Mouse (Mus musculus): Measurements from ENCODE around the gene Stk39. TPM values are rescaled to one million over a fixed set of nuclear protein-coding genes. Genes with fewer than 3 reads are reported as not detected.

The Stk39 gene
- polyA plus RNA-seq, 1 experiment from 2014 or later, result 1.9 TPM

DNA sequence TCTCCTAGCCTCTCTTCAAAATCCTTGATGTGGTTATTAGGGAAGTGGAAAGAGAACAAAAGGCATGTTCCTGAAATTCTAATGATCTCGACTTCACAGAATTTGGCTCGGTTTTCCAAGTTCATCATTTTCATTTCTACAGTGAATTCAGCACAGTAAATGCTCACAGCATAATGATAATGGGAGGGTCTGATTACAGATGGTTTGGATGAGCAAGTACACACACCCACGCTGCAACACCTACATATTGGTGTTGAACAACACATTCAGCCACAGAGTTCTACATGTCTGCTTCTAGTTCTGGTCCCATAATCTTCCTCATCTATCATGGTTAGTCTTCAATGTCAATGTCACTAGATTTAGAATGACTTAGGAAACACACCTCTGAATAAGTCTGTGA, 190.5 kb downstream of the Stk39 start:
- H3K27ac ChIP-seq (replicated peaks), result no peak overlapping the region
- no peaks in the 10 kb centered on the region for H3K4me1 ChIP-seq (replicated peaks)
- WGBS (ENCODE audit: insufficient replicate concordance), result 57% methylated on average over 3 of the region's 3 CpGs
- no peaks in the 10 kb centered on the region for H3K36me3 ChIP-seq (replicated peaks)
- no peak for ATAC-seq (ENCODE audit: insufficient read depth)
- H3K4me3 ChIP-seq (replicated peaks), result no peak overlapping the region
- no peaks in the 10 kb centered on the region for H3K27me3 ChIP-seq
- H3K9ac ChIP-seq, result no peak overlapping the region
- H3K9me3 ChIP-seq (replicated peaks), result no peaks in the 10 kb centered on the region
- H3K4me2 ChIP-seq, result no peak overlapping the region

DNA sequence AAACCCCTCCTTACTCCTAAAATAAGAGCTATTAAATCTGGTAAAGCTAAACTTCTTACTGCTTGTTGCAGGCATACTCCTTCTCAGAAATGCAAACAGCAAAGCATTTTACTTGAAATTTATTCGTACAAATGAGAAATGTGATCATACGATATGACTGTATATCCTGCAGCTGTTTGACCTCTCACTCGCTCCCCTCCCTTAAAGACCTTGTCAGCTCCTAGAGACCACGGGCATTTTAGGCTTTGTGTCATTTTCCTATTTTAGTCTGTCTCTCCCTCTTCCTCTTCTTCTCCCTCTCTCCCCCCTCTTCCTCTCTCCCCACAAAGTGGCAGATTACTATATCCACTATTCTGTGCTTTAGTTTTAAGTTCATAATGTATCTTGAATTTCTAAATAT, 200.8 kb downstream of the Stk39 start:
- Histone ChIP-seq H3K4me2 (no peak overlapping the region), H3K36me3 (replicated peaks) (no peaks in the 10 kb centered on the region), H3K27me3 (no peaks in the 10 kb centered on the region), H3K27ac (replicated peaks) (no peak overlapping the region), H3K4me3 (replicated peaks) (no peak overlapping the region), H3K4me1 (replicated peaks) (no peaks in the 10 kb centered on the region), H3K9ac (no peak overlapping the region), H3K9me3 (replicated peaks) (no peaks in the 10 kb centered on the region)
- ATAC-seq (ENCODE audit: insufficient read depth), result no peak
- WGBS (ENCODE audit: insufficient replicate concordance), result 47% methylated on average over 4 of the region's 4 CpGs

DNA sequence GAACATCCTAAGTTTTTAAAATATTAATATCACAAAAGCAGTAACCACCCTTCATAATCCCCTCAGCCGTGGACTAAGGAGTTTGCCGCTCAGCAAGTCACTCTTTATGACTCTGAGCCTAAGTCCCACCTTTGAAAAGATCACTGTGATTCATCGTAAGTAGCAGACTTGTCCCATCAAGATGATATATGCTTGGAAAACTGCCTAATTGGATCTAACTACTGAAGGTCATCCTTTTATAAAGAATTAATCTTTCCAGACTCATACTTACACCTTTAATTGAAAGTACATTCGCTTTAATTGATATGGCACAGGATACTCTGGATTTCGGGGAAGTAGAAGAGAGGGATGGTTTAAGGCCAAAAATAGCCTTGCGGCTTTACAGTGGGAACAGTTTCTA, 201.2 kb downstream of the Stk39 start:
- ATAC-seq (ENCODE audit: insufficient read depth), result no peak
- no peaks in the 10 kb centered on the region for H3K36me3 ChIP-seq (replicated peaks)
- H3K4me1 ChIP-seq (replicated peaks), result no peaks in the 10 kb centered on the region
- 74% methylated on average over 6 of the region's 6 CpGs for WGBS (ENCODE audit: insufficient replicate concordance)
- H3K4me2 ChIP-seq, result no peak overlapping the region
- no peaks in the 10 kb centered on the region for H3K9me3 ChIP-seq (replicated peaks)
- no peak overlapping the region for H3K9ac ChIP-seq
- H3K4me3 ChIP-seq (replicated peaks), result no peak overlapping the region
- no peaks in the 10 kb centered on the region for H3K27me3 ChIP-seq
- H3K27ac ChIP-seq (replicated peaks), result no peak overlapping the region

DNA sequence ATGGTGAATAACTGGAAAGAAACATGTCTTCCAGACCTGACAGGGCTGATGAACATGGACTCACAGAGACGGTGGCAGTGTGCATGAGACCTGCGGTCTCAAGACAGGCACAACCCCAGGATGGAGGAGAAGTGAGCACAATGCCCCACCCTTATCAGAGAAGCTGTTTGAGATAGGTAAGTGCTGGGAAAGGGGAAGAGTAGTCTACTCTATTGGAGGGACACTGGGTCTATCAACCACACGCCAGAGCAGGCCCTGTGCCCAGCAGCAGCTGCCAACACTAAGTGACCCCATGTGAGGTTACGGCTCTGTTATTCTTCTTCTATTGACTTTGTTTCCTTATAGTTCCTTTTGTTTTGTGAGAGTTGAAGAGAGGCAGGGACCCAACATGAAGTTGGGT, 202.4 kb downstream of the Stk39 start:
- Histone ChIP-seq H3K27me3 (no peaks in the 10 kb centered on the region), H3K4me3 (replicated peaks) (no peak overlapping the region), H3K27ac (replicated peaks) (no peak overlapping the region), H3K36me3 (replicated peaks) (no peaks in the 10 kb centered on the region), H3K4me1 (replicated peaks) (no peaks in the 10 kb centered on the region), H3K9ac (no peak overlapping the region), H3K4me2 (no peak overlapping the region), H3K9me3 (replicated peaks) (no peaks in the 10 kb centered on the region)
- no peak for ATAC-seq (ENCODE audit: insufficient read depth)
- WGBS (ENCODE audit: insufficient replicate concordance), result 82% methylated on average over 4 of the region's 4 CpGs

DNA sequence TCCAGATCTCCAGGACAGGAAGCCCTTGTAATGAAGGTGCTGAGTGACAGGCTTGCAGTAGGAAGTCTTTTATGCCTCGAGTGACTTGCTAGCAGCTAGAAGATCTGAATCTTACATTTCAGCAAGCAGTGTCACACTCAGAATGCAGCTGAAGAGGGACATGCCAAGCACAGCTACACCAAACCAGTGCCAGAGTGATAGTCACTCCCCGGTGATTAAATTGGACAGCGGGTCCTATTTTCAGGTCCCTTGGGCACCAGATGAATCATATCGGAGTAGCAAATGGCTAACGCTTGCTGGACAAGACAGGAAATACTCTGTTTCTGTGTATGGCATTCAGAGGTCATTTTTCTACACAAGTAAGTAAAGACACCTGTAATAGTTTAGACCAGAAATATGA, 207.2 kb downstream of the Stk39 start:
- Histone ChIP-seq H3K27ac (replicated peaks) (no peak overlapping the region), H3K9ac (no peak overlapping the region), H3K36me3 (replicated peaks) (no peaks in the 10 kb centered on the region), H3K4me1 (replicated peaks) (no peaks in the 10 kb centered on the region), H3K27me3 (no peaks in the 10 kb centered on the region), H3K4me2 (no peak overlapping the region), H3K4me3 (replicated peaks) (no peak overlapping the region), H3K9me3 (replicated peaks) (no peaks in the 10 kb centered on the region)
- WGBS (ENCODE audit: insufficient replicate concordance), result 69% methylated on average over 5 of the region's 5 CpGs
- ATAC-seq (ENCODE audit: insufficient read depth), result no peak

DNA sequence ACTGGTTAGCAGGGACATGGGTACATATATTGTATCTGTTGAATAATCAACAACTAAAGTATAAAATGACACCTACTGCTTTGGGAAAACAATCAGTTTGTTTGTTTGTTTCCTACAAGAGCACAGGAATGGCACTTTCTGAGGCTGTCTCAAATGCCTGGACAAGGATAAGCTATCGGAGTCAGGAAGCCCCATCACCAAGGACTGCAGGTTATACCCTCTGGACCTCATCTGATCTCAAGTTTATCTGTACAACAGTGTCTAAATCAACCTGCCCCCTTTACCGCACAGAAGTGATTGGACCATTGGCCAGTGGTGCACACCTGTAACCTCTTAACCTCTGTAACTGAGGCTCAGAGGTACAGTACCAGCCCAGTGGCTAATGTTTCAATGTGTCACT, 211.2 kb downstream of the Stk39 start:
- H3K4me2 ChIP-seq, result no peak overlapping the region
- no peak overlapping the region for H3K4me3 ChIP-seq (replicated peaks)
- H3K4me1 ChIP-seq (replicated peaks), result no peaks in the 10 kb centered on the region
- no peak overlapping the region for H3K27ac ChIP-seq (replicated peaks)
- no peak overlapping the region for H3K9ac ChIP-seq
- H3K27me3 ChIP-seq, result no peaks in the 10 kb centered on the region
- no peak for ATAC-seq (ENCODE audit: insufficient read depth)
- H3K36me3 ChIP-seq (replicated peaks), result no peaks in the 10 kb centered on the region
- no peaks in the 10 kb centered on the region for H3K9me3 ChIP-seq (replicated peaks)
- WGBS (ENCODE audit: insufficient replicate concordance), result 72% methylated on average over 2 of the region's 2 CpGs

DNA sequence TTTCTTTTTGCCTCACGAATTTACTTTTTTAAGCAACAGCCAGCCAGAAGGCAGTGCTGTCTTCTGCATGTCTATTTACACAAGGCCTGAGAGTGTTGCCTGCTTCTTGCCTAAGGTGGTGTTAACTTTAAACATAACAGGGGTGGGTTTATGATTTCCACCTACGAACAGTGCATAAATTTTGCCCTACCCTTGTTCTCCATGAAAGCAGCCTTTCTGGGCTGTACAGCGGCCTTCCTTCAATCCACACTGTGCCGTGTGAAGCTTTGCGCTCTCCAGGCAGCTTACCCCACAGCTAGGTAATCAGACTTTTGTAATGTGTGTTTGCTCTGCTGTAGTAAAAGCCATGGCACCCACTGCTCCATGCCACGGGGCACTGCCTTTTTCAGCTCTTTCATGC, 214.5 kb downstream of the Stk39 start:
- no peak overlapping the region for H3K27ac ChIP-seq (replicated peaks)
- ATAC-seq (ENCODE audit: insufficient read depth), result no peak
- 62% methylated on average over 6 of the region's 6 CpGs for WGBS (ENCODE audit: insufficient replicate concordance)
- H3K4me3 ChIP-seq (replicated peaks), result no peak overlapping the region
- H3K4me2 ChIP-seq, result no peak overlapping the region
- H3K9me3 ChIP-seq (replicated peaks), result no peaks in the 10 kb centered on the region
- no peak overlapping the region for H3K9ac ChIP-seq
- no peaks in the 10 kb centered on the region for H3K4me1 ChIP-seq (replicated peaks)
- no peaks in the 10 kb centered on the region for H3K27me3 ChIP-seq
- H3K36me3 ChIP-seq (replicated peaks), result no peaks in the 10 kb centered on the region

DNA sequence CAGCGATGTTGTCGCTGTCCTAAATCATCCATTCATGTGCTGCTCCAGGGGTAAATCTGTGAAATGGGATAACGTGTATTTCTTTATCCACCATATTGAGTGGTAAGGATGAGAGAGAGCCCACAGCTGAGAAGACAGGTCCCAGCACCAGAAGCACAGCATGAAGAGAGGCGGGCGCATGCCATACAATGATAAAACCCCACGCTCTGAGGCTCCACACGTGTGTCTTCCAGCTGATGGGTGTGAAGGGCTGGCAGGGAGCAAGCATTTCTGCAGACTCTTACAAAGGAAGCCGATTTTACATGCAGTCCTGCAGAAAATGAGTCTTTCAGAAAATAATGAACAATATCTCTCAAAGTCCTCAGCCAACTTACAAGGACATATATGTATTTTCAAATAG, 215.6 kb downstream of the Stk39 start:
- Histone ChIP-seq H3K4me2 (no peak overlapping the region), H3K4me3 (replicated peaks) (no peak overlapping the region), H3K4me1 (replicated peaks) (no peaks in the 10 kb centered on the region), H3K27me3 (no peaks in the 10 kb centered on the region), H3K9me3 (replicated peaks) (no peaks in the 10 kb centered on the region), H3K9ac (no peak overlapping the region), H3K27ac (replicated peaks) (no peak overlapping the region), H3K36me3 (replicated peaks) (no peaks in the 10 kb centered on the region)
- 70% methylated on average over 8 of the region's 8 CpGs for WGBS (ENCODE audit: insufficient replicate concordance)
- ATAC-seq (ENCODE audit: insufficient read depth), result no peak

DNA sequence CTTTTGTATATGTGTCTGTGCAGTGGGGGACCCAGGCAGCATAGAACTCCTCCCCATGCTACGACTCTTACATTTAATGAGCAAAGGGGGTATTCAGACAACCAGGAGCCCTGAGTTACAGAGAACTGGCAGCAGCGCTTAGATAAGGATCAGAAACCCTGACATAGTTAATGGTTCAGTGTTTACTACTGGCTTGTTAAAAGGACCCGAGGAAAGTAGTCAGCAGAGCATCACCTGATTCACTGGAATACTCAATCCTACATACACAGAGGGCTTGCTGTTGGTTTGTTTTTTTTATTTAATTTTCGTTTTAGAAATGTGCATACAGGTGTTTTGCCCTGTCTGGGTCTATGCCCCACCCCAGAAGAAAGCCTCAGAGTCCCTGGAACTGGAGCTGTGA, 217.3 kb downstream of the Stk39 start:
- Histone ChIP-seq H3K9ac (no peak overlapping the region), H3K27me3 (no peaks in the 10 kb centered on the region), H3K4me1 (replicated peaks) (no peaks in the 10 kb centered on the region), H3K27ac (replicated peaks) (no peak overlapping the region), H3K4me2 (no peak overlapping the region), H3K36me3 (replicated peaks) (no peaks in the 10 kb centered on the region), H3K9me3 (replicated peaks) (no peaks in the 10 kb centered on the region), H3K4me3 (replicated peaks) (no peak overlapping the region)
- ATAC-seq (ENCODE audit: insufficient read depth), result no peak
- whole genome bisulfite sequencing (ENCODE audit: insufficient replicate concordance), result 38% methylated on average over 4 of the region's 4 CpGs

DNA sequence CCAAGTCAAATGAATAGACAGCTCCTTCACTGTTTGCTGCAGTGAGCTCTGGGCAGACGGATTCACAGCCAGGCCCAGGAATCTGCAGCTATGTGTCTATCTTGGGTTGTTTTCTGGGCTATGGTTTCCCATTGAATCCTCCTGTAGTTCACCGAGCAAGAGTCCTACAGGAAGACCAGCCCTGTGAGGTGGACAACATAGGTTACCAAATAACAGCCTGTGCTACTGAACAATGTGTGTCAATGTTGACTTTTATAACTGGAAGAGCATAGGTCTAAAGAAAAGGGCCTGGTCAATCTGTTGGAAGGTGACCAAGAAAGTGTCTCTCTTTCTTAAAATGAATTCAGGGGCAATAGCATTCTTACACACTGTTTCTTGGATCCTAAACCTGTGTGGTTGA, 218.8 kb downstream of the Stk39 start:
- no peak for ATAC-seq (ENCODE audit: insufficient read depth)
- Histone ChIP-seq H3K4me3 (replicated peaks) (no peak overlapping the region), H3K27me3 (no peaks in the 10 kb centered on the region), H3K36me3 (replicated peaks) (no peaks in the 10 kb centered on the region), H3K4me1 (replicated peaks) (no peaks in the 10 kb centered on the region), H3K9me3 (replicated peaks) (no peaks in the 10 kb centered on the region), H3K4me2 (no peak overlapping the region), H3K9ac (no peak overlapping the region), H3K27ac (replicated peaks) (no peak overlapping the region)
- 51% methylated on average over 2 of the region's 2 CpGs for WGBS (ENCODE audit: insufficient replicate concordance)

DNA sequence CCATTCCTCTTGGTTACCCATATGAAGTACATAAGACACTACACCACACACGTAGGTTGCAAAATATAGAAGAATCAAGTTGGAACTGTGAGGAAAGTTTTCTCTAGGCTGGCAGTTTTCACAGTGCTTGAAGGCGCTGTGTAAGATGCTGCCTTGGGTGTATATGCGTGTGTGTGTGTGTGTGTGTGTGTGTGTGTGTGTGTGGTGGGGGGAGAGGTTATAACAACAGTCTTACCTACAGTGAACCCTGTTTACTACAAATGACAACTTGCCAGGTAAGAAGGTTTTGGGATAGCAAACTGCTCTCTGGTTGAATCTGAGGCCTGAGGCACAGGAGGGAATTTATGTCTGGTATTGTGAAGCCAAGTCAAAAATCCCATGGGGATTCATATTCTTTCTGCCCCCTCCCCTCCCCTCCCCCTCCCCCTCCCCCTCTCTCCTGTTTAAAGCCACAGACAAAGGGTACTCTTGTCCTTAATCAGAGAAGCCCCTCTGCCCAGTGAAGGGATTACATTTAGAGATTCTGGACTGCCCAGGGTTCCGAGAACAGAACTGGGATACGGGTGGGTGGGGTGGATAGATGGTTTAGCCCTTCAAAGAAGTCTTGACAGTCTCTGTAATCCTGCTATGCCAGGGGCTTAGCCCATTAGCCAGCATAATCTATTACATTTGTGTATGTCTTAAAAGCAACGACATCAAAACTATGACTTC, 219.9 kb downstream of the Stk39 start:
- H3K4me3 ChIP-seq (replicated peaks), result no peak overlapping the region
- H3K9ac ChIP-seq, result no peak overlapping the region
- H3K4me1 ChIP-seq (replicated peaks), result no peaks in the 10 kb centered on the region
- H3K4me2 ChIP-seq, result no peak overlapping the region
- no peaks in the 10 kb centered on the region for H3K36me3 ChIP-seq (replicated peaks)
- 69% methylated on average over 6 of the region's 6 CpGs for WGBS (ENCODE audit: insufficient replicate concordance)
- no peaks in the 10 kb centered on the region for H3K9me3 ChIP-seq (replicated peaks)
- no peak for ATAC-seq (ENCODE audit: insufficient read depth)
- no peaks in the 10 kb centered on the region for H3K27me3 ChIP-seq
- no peak overlapping the region for H3K27ac ChIP-seq (replicated peaks)

DNA sequence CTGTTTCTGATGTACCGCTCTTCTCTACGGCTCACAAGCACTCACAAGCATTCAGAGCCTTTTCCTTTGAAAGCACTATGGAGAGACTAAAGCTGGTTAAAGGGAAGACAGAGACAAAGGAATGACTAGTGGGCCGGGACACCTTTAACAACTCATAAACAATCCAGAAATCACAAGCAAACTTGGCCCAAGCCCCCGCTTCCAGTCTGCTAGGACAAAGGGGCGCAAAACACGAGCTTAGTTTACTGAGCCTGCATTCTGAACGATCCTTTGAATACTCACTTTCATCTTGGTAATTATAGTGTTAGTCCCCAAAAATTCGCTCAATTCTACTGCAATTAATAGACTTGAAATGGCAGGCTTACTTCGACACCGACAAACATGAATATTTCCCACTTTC, 221.2 kb downstream of the Stk39 start:
- Histone ChIP-seq H3K9me3 (replicated peaks) (no peaks in the 10 kb centered on the region), H3K9ac (no peak overlapping the region), H3K4me2 (no peak overlapping the region), H3K27me3 (no peaks in the 10 kb centered on the region), H3K4me1 (replicated peaks) (no peaks in the 10 kb centered on the region), H3K36me3 (replicated peaks) (no peaks in the 10 kb centered on the region), H3K4me3 (replicated peaks) (no peak overlapping the region), H3K27ac (replicated peaks) (no peak overlapping the region)
- no peak for ATAC-seq (ENCODE audit: insufficient read depth)
- WGBS (ENCODE audit: insufficient replicate concordance), result 76% methylated on average over 10 of the region's 10 CpGs
